13 mouse cellular contexts compared by ENCODE assay signal in genomic region chr13:32929107-32929750, GRCm38 (mm10). TPM values are rescaled to one million over a fixed set of nuclear protein-coding genes. Genes with fewer than 3 reads are reported as not detected.
A peak's percentile ranks its signal among the peaks of the same experiment; 100 is the strongest.
DNase-seq lines count a peak whose midpoint lies in the region; TF ChIP-seq lines count a peak whose summit lies in the region.
"Had no signal": no experiment of that assay in that cellular context is flagged by ENCODE, and none has a peak within 500 bp of the region (broad histone marks: within the 10 kb centered on the region; RNA-seq: fewer than 3 reads in every experiment).

No protein-coding gene starts in this region.

- no peaks in the 10 kb centered on the region for H3K27me3 ChIP-seq in heart, embryonic 10.5 days (ENCODE audit: insufficient read depth, poor library complexity, severe bottlenecking)
- H3K27me3 ChIP-seq in thymus, adult 2 months (ENCODE audit: control insufficient read depth, insufficient read depth, low read length): no peaks in the 10 kb centered on the region
- H3K27me3 ChIP-seq: limb, embryonic 12.5 days had no signal

- TF ChIP-seq CTCF in thymus, adult 2 months (IDR thresholded peaks at IDR 0.05; ENCODE audit: borderline replicate concordance, control insufficient read depth, extremely low read depth, insufficient read depth, low read length, poor library complexity): no peak

- H3K4me3 ChIP-seq in heart, embryonic 10.5 days: no peak overlapping the region
- H3K4me3 ChIP-seq in thymus, adult 2 months (ENCODE audit: control insufficient read depth, insufficient read depth, low read length): no peak overlapping the region
- H3K4me3 ChIP-seq: limb, embryonic 12.5 days had no signal

- no peak for TF ChIP-seq POLR2A in thymus, adult 2 months (IDR thresholded peaks at IDR 0.05; ENCODE audit: control insufficient read depth, extremely low read depth, insufficient read depth, low read length, poor library complexity)

- H3K36me3 ChIP-seq in heart, embryonic 10.5 days: no peaks in the 10 kb centered on the region
- no peaks in the 10 kb centered on the region for H3K36me3 ChIP-seq in thymus, adult 2 months (ENCODE audit: control insufficient read depth, insufficient read depth, low read length)
- H3K36me3 ChIP-seq: limb, embryonic 12.5 days had no signal

- no peaks in the 10 kb centered on the region for H3K9me3 ChIP-seq in heart, embryonic 10.5 days
- H3K9me3 ChIP-seq: limb, embryonic 12.5 days had no signal

- H3K27ac ChIP-seq in heart, embryonic 10.5 days: peak overlapping the region; percentile 59; the same call in 1 of the 2 replicates
- no peak overlapping the region; the same call in 1 of the 2 replicates for H3K27ac ChIP-seq in thymus, adult 2 months (ENCODE audit: control insufficient read depth, insufficient read depth, low read length)
- H3K27ac ChIP-seq: limb, embryonic 12.5 days had no signal

- H3K4me1 ChIP-seq in heart, embryonic 10.5 days: peaks cover 31% of the 10 kb centered on the region
- H3K4me1 ChIP-seq in thymus, adult 2 months (replicated peaks; ENCODE audit: control insufficient read depth, insufficient read depth, low read length): peaks cover 7% of the 10 kb centered on the region
- H3K4me1 ChIP-seq: limb, embryonic 12.5 days had no signal

- DNase-seq in heart, embryonic 10.5 days (ENCODE audit: low spot score): no peak
- no peak for DNase-seq in heart, adult 18-20 months
- peak; percentile 52 for DNase-seq in thymus, postnatal 0 days (ENCODE audit: low spot score)
- no peak for DNase-seq in thymus, adult 2 months
- peak; percentile 55 for DNase-seq in lung, postnatal 36 days
- DNase-seq in yolk sac, embryonic 10.5 days (ENCODE audit: low spot score): peak; percentile 6
- DNase-seq in MN1 (ENCODE audit: low spot score): no peak
- no peak for DNase-seq in kidney, postnatal 25 days
- DNase-seq: adrenal gland, postnatal 36 days; cerebellum, postnatal 14 days; heart, postnatal 14 days had no signal

- 90% methylated on average over 2 of the region's 2 CpGs for WGBS in heart, embryonic 10.5 days
- 4% methylated on average over 2 of the region's 2 CpGs for WGBS in thymus, adult 2 months

RNA-seq across cellular contexts. Expression of gene Serpinb1c, which starts 31.2 kb away (rescaled TPM):
- polyA plus RNA-seq in heart, embryonic 10.5 days (2016; fragmentation: Nextera tagmentation; extraction: Ambion mirVana): not detected in 2 replicates
- total RNA-seq in heart, adult 18-20 months (2021): 1 to 10 TPM; 1.3 to 3.5 TPM
- polyA plus RNA-seq in thymus, postnatal 0 days (2015; fragmentation: Nextera tagmentation; extraction: Ambion mirVana): not detected in 2 replicates
- polyA plus RNA-seq in thymus, adult 2 months (2012; rRNA removed): not detected in 2 replicates
- total RNA-seq: adrenal gland, postnatal 36 days had no signal
- polyA plus RNA-seq: intestine, embryonic 16.5 days; limb, embryonic 12.5 days had no signal

RNA-seq across cellular contexts. Expression of gene Serpinb6b, which starts 35.8 kb away (rescaled TPM):
- polyA plus RNA-seq in heart, embryonic 10.5 days (2016; fragmentation: Nextera tagmentation; extraction: Ambion mirVana): 11.1 and 16.2 TPM in 2 replicates
- total RNA-seq in heart, adult 18-20 months (2021): 10 to 100 TPM; 31.5 to 39.0 TPM
- polyA plus RNA-seq in thymus, postnatal 0 days (2015; fragmentation: Nextera tagmentation; extraction: Ambion mirVana): 15.1 and 16.6 TPM in 2 replicates
- 11.9 and 15.9 TPM in 2 replicates for polyA plus RNA-seq in thymus, adult 2 months (2012; rRNA removed)

Comparison
In these comparisons a context has a peak if more than half of its experiments do, and no peak if none do; other contexts are left out.
1. DNase-seq: peak in thymus, postnatal 0 days (single experiment), lung, postnatal 36 days (single experiment) and yolk sac, embryonic 10.5 days (single experiment); none in heart, embryonic 10.5 days (single experiment), heart, adult 18-20 months (0 of 2), thymus, adult 2 months (single experiment), MN1 (single experiment) and kidney, postnatal 25 days (0 of 2).